20 mouse cellular contexts compared by ENCODE assay signal in the genomic region with DNA sequence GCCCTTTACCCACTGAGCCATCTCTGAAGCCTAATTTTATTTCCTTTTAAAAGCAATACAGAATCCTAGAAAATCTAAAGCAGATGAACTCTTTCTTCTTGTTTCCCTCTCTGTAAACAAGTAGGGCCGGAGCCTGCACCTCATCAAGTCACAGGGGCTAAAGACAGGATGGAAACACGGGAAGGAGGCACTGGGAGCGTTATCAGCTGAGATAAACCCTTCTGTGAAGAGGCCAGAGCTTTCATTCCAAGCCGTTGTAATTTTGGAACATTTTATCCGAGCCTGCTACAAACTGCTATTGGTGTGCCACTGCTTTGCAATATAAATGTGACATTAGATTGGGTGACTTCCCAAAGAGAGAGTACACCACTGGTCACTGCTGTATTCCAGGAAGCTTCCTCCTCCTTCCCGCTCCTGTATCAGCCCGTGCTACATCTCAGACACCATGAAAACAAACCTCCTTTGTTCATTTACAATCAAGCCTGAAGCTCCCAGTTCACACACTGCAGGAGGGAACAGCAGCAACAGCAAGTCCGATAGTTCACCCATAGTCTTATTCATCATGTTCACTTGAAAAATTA. TPM values are rescaled to one million over a fixed set of nuclear protein-coding genes. Genes with fewer than 3 reads are reported as not detected.
A peak's percentile ranks its signal among the peaks of the same experiment; 100 is the strongest.
DNase-seq lines count a peak whose midpoint lies in the region; ATAC-seq lines count a peak whose summit lies in the region.
"Had no signal": no experiment of that assay in that cellular context is flagged by ENCODE, and none has a peak within 500 bp of the region (broad histone marks: within the 10 kb centered on the region; RNA-seq: fewer than 3 reads in every experiment).

No protein-coding gene starts in this region.

- peak; percentile 13 for DNase-seq in embryo, embryonic 10 days (ENCODE audit: low spot score)
- DNase-seq in embryo, embryonic 9.5 days (ENCODE audit: extremely low spot score), result no peak
- DNase-seq in heart, adult 9 months (ENCODE audit: low spot score in 2 of 2), result no peak
- peak; percentile 34 for DNase-seq in testis, postnatal 14 days (ENCODE audit: low spot score)
- no peak for DNase-seq in testis, postnatal 10 days (ENCODE audit: low spot score)
- DNase-seq in natural killer cell, adult 2 months (ENCODE audit: low spot score in 2 of 2), result no peak
- DNase-seq in ovary, adult 18-20 months (ENCODE audit: low spot score), result no peak
- DNase-seq: adrenal gland, adult 8-10 months; cerebellum, adult 8-10 months; gastrocnemius, postnatal 14 days; kidney, adult 18-20 months; right cerebral cortex, adult 18-20 months; thymus, postnatal 25 days had no signal

- 9% methylated on average over 8 of the region's 8 CpGs for WGBS in heart, embryonic 13.5 days

- H3K9ac ChIP-seq in heart, embryonic 13.5 days, result peak overlapping the region; percentile 47; the same call in 1 of the 2 replicates
- H3K9ac ChIP-seq: forebrain, embryonic 12.5 days; hindbrain, embryonic 15.5 days; liver, embryonic 12.5 days had no signal

- H3K27me3 ChIP-seq in heart, embryonic 13.5 days (replicated peaks), result no peaks in the 10 kb centered on the region
- H3K27me3 ChIP-seq: forebrain, embryonic 12.5 days; hindbrain, embryonic 15.5 days; liver, embryonic 12.5 days had no signal

- no peak overlapping the region for H3K4me3 ChIP-seq in heart, embryonic 13.5 days
- H3K4me3 ChIP-seq: forebrain, embryonic 12.5 days; hindbrain, embryonic 15.5 days; liver, embryonic 12.5 days had no signal

- H3K36me3 ChIP-seq in heart, embryonic 13.5 days, result peaks cover 18% of the 10 kb centered on the region
- H3K36me3 ChIP-seq: forebrain, embryonic 12.5 days; liver, embryonic 12.5 days had no signal

- H3K4me2 ChIP-seq in heart, embryonic 13.5 days, result peak overlapping the region; percentile 34
- H3K4me2 ChIP-seq: forebrain, embryonic 12.5 days; hindbrain, embryonic 15.5 days; liver, embryonic 12.5 days had no signal

- H3K4me1 ChIP-seq in heart, embryonic 13.5 days, result peaks cover 30% of the 10 kb centered on the region
- H3K4me1 ChIP-seq: forebrain, embryonic 12.5 days; hindbrain, embryonic 15.5 days; liver, embryonic 12.5 days had no signal

- no peaks in the 10 kb centered on the region for H3K9me3 ChIP-seq in heart, embryonic 13.5 days
- H3K9me3 ChIP-seq: forebrain, embryonic 12.5 days; hindbrain, embryonic 15.5 days; liver, embryonic 12.5 days had no signal

- no peak; the same call in 1 of the 2 replicates for ATAC-seq in heart, embryonic 13.5 days (ENCODE audit: extremely low read depth, insufficient number of reproducible peaks, low FRiP score, low TSS enrichment)
- ATAC-seq: liver, embryonic 12.5 days; lung, postnatal 0 days; midbrain, embryonic 16.5 days had no signal

- H3K27ac ChIP-seq in heart, embryonic 13.5 days (replicated peaks), result peak overlapping the region; percentile 83
- H3K27ac ChIP-seq: forebrain, embryonic 12.5 days; hindbrain, embryonic 15.5 days; kidney, postnatal 0 days; liver, embryonic 12.5 days had no signal

RNA-seq across cellular contexts. Expression of a gene that starts 28.0 kb away (rescaled TPM):
- polyA plus RNA-seq in heart, embryonic 13.5 days (2015; fragmentation: Nextera tagmentation; extraction: Ambion mirVana), result 3.9 and 4.1 TPM in 2 replicates

RNA-seq across cellular contexts. Expression of a gene that starts 28.2 kb away (rescaled TPM):
- polyA plus RNA-seq in heart, embryonic 13.5 days (2015; fragmentation: Nextera tagmentation; extraction: Ambion mirVana), result 21.6 and 23.4 TPM in 2 replicates

Comparison
In these comparisons a context has a peak if more than half of its experiments do, and no peak if none do; other contexts are left out.
1. DNase-seq: peak in embryo, embryonic 10 days (single experiment) and testis, postnatal 14 days (single experiment); none in embryo, embryonic 9.5 days (single experiment), heart, adult 9 months (0 of 2), testis, postnatal 10 days (single experiment), natural killer cell, adult 2 months (0 of 2) and ovary, adult 18-20 months (single experiment).